Mouse (Mus musculus): ENCODE results near the gene Cldn7.
"Not testable (repeated sequence)": the region's sequence is repeated elsewhere in the genome, so short reads cannot be mapped to it uniquely, and the experiment has no call there.

Cldn7 gene

DNA sequence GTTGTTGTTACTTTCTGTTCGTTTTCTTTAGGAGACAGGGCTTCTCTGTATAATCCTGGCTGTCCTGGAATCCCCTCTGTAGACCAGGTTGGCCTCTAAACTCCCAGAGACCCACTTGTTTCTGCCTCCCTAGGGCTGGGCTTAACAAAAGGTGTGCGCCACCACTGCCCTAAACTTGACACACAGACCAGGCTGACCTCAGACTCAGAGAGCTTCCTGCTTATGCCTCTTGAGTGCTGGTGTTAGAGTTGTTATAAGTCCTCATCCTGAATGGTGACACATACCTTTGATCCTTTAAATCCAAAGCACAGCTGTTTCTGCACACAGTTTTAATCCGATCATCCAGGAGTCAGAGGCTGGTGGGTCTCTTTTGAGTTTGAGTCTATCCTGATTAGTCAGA, 28.4 kb downstream of the Cldn7 start:
- no peak for DNase-seq

- no peak for DNase-seq
These were observed 30.0 kb downstream of the Cldn7 start for GRCm38 (mm10) chr11:69994401-69995090.

GRCm38 (mm10) chr11:69995391-69995960, 30.9 kb downstream of the Cldn7 start, which contains the start of gene Phf23:
Gene Phf23 (plus strand): TSS chr11:69995777.
- DNase-seq: peak; percentile 98 to 99

GRCm38 (mm10) chr11:69996161-69997061, 31.8 kb downstream of the Cldn7 start:
- DNase-seq: peak in 1 of 2 experiments; percentile 46

- DNase-seq: peak; percentile 89
These were observed 32.5 kb downstream of the Cldn7 start for GRCm38 (mm10) chr11:69997070-69997509.

DNA sequence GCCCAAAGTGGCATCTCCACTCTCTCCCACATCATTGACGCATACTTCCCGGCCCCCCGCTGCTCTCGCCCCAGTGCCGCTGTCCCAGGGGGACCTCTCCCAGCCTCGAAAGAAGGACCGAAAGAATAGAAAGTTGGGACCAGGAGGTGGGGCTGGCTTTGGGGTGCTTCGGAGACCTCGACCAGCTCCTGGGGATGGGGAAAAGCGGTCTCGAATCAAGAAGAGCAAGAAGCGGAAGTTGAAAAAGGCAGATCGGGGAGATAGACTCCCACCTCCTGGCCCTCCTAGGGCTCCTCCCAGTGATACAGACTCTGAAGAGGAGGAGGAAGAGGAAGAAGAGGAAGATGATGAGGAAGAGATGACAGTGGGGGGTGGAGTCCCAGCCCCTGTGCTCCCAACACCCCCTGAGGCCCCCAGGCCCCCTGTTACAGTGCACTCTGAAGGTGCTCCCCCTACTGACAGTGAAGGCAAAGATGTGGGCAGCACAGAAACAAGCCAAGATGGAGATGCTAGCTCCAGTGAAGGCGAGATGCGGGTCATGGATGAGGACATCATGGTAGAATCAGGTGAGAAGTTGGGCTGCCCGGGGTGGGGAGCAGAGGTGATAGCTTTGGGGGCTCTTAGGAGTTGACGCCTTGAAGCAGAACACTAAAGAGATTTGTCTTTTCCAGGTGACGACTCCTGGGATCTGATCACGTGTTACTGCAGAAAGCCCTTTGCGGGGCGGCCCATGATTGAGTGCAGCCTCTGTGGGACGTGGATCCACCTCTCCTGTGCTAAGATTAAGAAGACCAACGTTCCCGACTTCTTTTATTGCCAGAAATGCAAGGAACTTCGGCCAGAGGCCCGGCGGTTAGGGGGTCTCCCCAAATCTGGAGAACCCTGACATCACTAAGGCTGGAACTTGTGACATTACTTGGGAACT, 34.2 kb downstream of the Cldn7 start:
- no peak for DNase-seq

- DNase-seq: no peak
These were observed 35.1 kb downstream of the Cldn7 start for GRCm38 (mm10) chr11:69999666-70000065.

GRCm38 (mm10) chr11:70000396-70000898, 35.9 kb downstream of the Cldn7 start, which contains the start of gene Dvl2:
Gene Dvl2 (plus strand): TSS chr11:70000595.
- DNase-seq: peak; percentile 91 to 95

DNA sequence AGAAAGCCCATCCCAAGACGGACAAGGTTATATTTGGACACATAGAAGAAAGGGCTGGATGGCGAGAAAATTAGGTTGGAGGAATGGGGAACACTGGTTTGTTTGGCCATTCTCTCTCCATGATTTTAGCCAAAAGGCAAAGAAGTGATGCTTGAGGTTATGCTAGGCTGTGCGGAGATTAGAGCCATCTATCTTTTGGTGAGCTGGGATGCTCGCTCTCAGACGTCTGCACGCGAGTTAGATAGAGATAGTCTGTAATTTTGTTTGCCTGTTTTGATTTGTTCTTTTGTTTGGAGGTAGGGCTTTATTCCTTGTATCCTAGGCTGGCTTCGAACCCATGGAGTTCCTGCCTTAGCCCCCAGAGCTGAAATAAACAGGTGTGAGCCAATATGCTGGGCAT, 36.6 kb downstream of the Cldn7 start:
- DNase-seq: no peak

GRCm38 (mm10) chr11:70001865-70002264, 37.3 kb downstream of the Cldn7 start:
- DNase-seq: peak in 1 of 2 experiments; percentile 58

DNA sequence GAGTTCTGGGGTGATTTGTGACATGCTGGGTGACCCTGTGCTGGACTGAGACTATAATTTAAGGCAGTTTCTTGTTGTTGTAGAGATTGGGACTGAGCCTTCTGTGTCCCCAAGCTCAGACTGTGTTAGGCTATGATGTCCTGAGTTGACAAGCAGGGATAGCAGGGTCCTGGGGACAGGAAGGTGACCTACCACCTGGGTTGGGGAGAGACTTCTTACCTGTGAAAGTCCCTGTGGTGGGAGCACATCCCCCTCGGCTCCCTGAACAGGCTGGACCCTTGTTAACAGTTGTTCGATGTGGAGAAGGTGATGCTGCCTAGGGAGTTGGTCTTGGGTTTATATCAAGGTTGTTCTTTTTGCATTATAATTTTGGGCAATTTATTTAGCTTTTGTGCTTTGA, 37.9 kb downstream of the Cldn7 start:
- DNase-seq: no peak

DNA sequence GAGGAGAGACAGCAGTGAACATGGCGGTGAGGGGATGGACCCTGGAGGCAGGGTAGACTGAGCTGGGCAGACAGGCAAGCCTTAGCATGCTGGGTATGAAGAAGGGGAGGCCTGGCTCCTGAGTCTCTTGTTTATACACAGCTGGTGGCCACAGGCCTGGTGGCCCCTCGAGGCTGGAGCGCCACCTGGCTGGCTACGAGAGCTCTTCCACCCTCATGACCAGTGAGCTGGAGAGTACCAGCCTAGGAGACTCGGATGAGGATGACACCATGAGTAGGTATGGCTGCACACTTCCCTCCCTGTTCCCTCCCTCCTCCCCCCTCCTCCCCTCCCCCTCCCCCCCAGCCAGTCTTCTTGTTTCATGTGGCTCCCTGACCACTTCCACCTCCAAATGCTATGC, 40.9 kb downstream of the Cldn7 start:
- no peak for DNase-seq

GRCm38 (mm10) chr11:70010033-70010432, 45.5 kb downstream of the Cldn7 start:
- no peak for DNase-seq

- no peak for DNase-seq
These were observed 46.0 kb downstream of the Cldn7 start for GRCm38 (mm10) chr11:70010548-70010947.

GRCm38 (mm10) chr11:70010961-70011360, 46.4 kb downstream of the Cldn7 start:
- DNase-seq: no peak

GRCm38 (mm10) chr11:70012931-70013330, 48.4 kb downstream of the Cldn7 start:
- no peak for DNase-seq

DNA sequence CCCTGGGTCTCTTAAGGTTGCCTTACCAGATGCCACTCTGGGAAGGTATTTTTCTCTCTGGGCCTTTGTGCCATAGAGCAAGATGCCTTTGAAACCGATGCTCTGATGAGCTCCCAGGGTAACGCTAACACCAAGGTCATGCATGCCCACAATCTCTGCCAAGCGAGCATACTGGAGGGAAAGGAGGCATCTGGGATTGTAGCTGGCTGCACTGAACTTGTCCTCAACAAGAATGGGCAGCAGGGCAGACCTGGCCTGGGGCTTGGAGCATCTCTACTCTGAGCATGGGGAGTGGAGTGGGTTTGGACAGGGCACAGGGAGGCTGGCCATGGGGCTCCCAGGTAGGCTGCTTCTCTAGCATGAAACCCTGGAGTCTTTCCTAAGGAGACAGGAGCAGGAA, 48.8 kb downstream of the Cldn7 start:
- no peak for DNase-seq

GRCm38 (mm10) chr11:70014051-70014450, 49.5 kb downstream of the Cldn7 start:
- DNase-seq: no peak

- DNase-seq: peak; percentile 92 to 93
These were observed 50.4 kb downstream of the Cldn7 start, which contains the start of gene Acadvl for GRCm38 (mm10) chr11:70014880-70015558. Gene Acadvl (minus strand): TSS chr11:70015411.

DNA sequence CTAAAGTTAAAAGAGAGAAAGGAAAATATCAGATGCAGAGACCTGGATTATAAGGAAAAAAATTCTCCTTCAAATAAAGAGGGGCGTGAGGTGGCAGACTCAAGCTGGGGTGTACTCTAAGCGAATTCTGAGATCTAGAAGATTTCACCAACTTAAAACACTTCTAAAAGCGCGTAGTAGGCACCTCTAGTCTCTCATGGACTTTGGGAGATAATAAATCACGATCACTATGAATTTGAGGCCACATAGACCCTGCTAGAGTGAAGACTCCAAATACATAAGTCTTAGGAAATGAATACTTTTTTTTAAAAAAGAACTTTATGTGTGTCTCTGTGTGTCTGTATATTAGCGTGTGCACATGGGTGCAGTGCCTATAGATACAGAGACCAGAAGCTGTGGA, 51.1 kb downstream of the Cldn7 start:
- no peak for DNase-seq

GRCm38 (mm10) chr11:70016177-70016576, 51.6 kb downstream of the Cldn7 start:
- not testable (repeated sequence) for DNase-seq
